Mouse (Mus musculus) left cerebral cortex, postnatal 14 days (tissue): ENCODE data around the gene Tmem266. TPM values are rescaled to one million over a fixed set of nuclear protein-coding genes. Genes with fewer than 3 reads are reported as not detected.
A peak's percentile ranks its signal among the peaks of the same experiment; 100 is the strongest.

Source experiments
- DNase-seq, 2 experiments: peaks; one replicate each; pipeline ENCODE4 v3.0.0; 2021 to 2022; ENCODE audit warnings: low spot score in 2 of 2, mixed read lengths in 1 of 2
- intact Hi-C: fragments of 180-260 bp; cut with DNase I; formaldehyde crosslinking; loops from one replicate; pipeline ENCODE4 v1.15.1; 2025
- total RNA-seq, 2 experiments: library from RNA; stranded (reverse); gene quantifications; 2 replicates each; pipeline ENCODE4 v1.2.3; 2021

Gene Tmem266
- total RNA-seq, 2 experiments from 2014 or later: 9.5 to 10.5 TPM

DNA sequence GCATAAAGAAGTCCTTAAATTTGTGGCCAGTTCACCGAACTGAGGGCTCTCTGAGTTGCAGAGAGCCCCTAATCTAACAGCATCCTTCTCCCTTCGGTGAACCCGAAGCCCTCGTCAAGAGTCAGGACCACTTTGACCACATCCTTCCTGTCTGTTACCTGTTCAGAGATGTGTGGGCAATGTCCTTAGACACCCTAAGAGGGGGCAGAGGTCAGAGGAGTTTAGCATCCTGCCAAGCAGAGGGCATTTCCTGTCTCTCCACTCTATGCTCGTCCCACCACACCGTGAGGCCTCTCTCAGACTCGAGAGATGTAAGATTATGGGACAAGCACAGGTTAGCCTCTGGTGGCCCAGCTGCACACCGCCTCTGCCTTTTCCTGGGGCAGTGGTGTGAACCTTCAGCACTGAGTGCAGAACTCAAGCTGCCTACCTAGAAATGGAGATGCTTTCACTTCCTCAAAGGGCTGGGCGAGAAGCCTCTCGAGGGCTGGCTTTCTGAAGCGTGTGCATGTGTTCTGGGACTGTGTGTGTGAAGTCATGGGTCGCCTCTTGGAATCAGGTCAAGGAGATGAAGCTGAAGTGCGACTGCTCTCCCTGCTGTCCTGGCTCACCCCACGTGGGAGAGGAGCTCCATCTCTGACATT is 61.3 kb downstream of the Tmem266 start:
- intact Hi-C loops: no loop called here

DNA sequence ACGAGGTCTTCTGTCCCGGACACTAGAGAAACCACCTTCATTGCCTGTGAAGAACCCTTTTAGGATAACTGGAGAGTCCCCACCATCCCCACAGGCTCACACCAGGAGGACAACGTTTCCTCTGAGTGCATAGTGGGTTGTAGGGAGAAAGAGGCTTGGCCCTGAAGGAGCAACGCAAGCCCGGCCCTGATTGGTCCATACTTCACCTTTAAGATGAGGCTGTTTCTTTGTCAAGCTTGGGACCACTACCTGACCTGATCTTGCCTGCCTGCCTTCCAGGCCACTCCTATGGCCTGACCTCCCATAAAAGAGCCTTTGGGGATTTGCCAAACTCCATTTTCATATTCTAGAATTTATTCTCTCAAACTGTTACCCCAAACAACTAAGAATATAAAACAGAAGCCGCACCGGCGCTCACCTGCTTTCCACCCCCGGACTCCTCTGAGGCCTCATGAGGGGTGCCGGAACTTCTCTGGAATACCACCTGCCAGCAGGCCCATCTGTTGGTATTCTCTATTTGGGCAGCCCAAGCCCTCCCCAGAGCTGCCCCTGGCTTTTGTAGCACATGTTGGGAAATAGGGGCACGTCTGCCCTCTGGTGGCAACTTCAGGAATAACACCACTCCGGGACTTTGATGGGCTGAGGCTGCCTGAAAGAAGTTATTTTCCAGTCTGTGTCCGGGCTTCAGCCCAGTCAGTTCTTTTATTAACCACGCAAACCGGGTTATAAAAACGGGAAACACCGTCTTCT is 65.4 kb downstream of the Tmem266 start:
- intact Hi-C loops: loop anchor here (1.0 to 10.0 kb wide), 3 partner anchors 67 to 247 kb away; partner anchors contain the start of gene Ube2q2
- DNase-seq: peak; percentile 88

More for the DNA sequence above, 61.3 kb downstream of the Tmem266 start:
- no peak for DNase-seq

DNA sequence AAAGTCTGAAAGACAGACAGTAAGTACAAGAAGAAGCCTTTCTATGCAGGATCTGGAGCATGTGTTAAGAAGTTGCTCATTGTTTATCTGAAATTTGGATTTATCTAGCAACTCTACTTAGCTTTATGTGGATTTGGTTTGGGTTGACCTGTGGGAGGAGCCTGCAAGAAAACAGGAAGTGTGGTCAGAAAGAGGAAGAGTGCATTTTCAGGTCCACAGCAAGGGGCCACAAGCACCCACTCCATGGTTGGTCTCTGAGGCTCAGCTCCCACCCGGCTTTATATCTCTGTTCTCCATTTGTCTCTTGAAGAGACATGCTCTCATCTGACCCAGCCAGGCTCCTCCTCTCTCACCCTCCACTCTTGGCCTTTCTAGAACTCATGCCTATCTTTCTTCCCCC is 68.9 kb downstream of the Tmem266 start:
- intact Hi-C loops: loop anchor here (10.0 kb wide), 2 partner anchors 161 to 251 kb away; partner anchors contain the start of gene Ube2q2
- no peak for DNase-seq

DNA sequence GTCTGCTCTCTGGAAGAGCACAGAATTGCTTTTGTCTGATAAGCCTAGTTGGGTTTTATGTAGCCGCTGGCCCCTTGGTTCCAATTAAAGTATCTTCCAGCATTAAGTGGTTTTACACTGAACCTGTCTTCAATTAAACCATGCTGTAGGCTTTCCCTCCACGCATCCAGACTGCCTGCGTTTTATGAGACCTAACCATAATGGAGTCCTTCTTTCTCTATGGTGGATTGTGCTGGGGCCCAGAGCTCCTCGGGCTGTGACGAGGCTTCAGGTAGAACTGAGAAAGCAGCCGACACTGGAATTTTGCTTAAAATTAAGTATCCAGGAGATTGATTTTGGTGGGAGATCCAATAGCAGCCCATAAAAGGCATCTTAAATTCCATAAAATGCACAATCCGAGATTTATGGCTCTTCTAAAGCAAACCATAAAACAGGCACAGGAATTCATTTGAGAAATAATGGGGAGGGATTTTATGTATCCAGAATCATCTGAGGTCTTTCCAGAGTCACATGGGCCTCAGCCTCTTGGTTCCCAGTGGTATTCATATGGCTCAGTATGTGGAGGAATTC is 72.4 kb downstream of the Tmem266 start:
- intact Hi-C loops: loop anchor here (10.0 kb wide), 2 partner anchors 164 to 254 kb away; partner anchors contain the start of gene Ube2q2
- no peak for DNase-seq

DNA sequence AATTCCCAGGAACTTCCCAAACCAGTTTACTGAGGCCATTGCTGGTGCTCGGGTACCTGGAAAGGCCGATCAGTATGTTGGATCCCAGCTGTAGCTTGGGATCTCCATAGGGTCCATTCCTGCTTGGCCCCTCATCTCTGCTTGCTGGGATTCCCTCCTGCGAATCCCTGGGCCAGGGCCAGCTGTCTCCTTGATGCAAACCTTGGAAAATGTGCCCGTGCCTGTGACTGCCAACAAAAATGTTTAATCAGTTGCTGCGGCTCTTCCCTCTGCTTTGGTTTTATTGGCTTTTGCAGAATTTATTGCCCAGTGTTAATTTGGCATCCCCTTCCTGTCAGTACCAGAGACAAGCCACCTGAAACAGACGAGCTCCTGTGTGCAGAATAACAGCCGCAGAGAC is 75.6 kb downstream of the Tmem266 start:
- intact Hi-C loops: no loop called here
- DNase-seq: no peak

DNA sequence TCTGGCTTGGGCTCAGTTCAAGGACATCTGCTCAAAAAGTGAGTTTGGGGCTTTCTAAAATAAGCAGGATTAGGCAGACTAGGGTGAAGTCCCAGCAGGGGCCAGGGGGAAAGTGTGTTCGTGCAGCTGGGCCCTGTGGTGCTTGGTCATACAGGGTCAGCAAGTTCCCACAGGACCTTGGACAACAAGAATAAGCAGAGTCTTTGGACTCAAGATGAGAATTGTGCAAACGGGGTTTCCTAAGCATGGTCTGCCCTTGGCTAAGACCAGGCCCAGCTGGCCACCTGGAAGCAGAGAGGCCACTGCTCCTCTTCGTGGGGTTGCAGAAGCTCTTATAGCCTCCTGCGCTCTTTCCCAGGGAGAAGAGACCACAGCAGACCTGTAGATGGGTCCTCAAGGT is 77.5 kb downstream of the Tmem266 start:
- intact Hi-C loops: no loop called here
- no peak for DNase-seq

DNA sequence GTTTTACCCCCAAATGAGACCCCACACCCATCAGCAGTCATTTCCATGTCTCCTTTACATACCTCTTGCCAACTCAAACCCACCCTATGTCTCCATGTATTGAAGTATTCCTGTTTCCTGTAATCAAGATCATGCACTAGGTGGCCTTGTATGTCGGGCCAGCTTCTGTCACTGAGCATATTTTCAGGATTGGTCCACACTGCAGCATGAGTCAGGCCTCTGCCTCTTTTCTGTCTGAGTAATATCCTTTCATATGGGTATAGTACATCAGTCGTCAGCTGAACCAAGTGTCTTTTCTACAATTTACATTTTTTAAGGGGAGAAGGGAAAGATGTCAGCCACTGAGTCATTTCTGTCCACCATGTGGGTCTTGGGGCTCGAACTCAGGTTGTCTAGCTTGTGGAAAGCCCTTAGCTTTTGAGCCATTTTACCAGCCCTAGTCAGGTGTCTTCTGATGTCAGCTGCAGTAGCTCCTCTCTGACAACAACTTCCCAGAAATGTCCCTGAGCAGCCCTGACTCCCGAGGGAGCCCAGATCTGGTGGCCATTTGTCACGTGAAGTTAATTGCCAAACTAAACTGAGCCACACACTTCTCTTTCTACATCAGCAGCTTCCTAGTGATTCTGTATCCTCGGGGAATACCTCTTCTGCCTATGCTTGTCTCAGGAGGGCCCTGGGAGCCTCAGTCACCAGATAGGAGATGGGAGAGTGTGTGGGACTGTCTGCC is 78.4 kb downstream of the Tmem266 start:
- DNase-seq: no peak
- intact Hi-C loops: no loop called here

DNA sequence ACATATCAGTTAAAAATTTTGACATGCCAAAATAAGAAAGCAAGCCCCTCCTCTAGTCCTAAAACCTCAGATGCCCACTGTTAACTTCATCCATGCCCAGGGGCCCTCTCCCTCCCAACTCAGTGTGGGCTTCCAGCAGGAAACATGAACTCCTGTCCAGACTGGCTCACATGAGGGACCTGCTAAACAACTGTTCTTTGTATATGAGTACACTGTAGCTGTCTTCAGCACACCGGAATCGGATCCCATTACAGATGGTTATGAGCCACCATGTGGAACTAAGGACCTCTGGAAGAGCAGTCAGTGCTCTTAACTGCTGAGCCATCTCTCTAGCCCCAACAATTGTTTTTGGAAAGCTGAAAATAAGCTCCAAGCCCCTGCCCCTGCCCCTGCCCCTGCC is 80.1 kb downstream of the Tmem266 start:
- no peak for DNase-seq
- intact Hi-C loops: no loop called here

DNA sequence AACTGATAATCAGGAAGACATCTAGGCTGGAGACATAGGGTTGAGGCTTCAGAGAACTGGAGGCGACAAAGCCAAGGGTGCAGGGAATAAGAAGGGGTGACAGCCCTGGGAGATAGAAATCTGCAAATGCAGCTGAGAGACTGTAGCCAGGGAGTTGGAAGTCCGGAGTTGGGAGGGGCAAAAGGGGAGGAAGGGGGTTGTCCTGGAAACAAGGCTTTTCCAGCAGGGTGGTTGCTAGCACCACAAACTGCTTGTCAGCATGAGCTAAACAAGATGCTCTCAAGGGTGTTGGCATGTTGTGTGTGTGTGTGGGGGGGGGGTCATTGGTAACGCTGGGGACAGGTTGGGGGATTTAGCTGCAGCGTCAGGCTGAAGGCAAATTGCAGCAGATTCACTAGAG is 82.1 kb downstream of the Tmem266 start:
- intact Hi-C loops: no loop called here
- DNase-seq: peak in 1 of 2 experiments; percentile 37

DNA sequence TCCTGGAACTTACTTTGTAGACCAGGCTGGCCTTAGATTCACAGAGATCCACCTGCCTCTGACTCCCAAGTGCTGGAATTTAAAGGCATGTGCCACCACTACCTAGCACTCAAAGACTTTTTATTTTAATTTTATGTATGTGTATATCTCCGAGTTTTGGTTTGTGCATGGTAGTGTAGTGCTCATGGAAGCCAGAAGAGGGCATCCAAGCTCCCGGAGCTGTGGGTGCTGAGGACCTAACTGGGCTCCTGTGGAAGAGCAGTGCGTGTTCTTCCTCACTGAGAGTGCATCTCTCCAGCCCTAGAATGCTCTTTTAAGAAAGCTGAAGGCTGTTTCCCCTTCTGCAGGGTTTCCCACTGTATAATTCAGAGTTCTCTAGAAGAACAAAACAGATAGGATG is 83.1 kb downstream of the Tmem266 start:
- no peak for DNase-seq
- intact Hi-C loops: no loop called here

DNA sequence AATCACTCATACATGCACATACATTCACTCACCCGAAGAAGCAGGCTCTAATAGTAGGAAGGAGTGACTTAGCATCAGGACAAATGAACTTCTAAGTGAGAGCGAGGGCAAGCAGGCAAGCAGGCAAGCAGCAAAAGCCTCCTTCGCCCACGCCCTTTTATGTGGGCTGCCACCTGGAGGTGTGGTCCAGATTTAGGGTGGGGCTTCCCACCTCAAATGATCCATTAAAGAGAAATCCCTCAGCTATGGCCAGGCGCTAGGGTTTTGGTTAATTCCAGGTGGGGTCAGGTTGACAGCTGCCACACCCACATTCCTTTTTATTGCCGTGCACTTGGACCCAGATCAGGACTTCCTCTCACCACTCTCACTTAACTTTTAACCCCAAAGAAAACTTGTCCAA is 83.7 kb downstream of the Tmem266 start:
- DNase-seq: no peak
- intact Hi-C loops: no loop called here

DNA sequence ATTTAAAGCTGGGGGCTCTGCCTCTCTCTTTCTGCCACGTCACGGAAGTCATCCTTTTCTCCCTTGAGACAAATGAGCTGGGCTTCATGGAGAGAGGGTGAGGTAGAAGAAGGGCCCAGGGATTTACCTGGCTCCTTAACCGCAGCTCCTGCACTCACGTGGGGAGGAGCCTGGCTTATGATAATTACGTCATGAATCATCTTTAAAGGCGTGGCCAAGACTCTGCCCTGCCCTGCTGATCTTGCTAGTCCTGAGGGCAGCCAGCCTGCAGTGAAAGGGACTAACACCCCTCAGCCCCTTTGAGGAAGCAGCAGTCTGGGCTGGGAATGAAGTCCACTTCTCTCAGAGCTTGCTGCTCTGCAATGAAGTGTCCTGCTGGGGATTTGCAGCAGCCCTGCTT is 84.4 kb downstream of the Tmem266 start:
- no peak for DNase-seq
- intact Hi-C loops: no loop called here

DNA sequence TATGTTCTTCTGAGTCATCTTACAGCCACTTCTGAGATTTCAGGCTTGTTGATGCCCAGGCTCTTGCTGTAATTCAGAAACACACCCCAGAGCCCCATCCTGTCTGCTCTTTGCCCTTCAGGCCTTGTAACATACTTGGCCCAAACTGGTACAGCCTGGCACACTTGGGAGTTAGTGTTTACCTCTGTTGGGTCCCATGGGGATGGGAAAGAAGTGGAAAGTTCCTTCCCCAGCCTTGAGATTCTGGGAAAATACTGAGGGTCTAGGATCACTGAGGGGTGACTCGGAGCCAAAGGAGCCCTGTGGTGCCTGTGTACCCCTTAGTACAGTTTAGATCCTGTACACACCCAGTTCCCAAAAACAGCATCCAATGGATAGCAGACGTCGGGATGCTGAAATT is 95.1 kb downstream of the Tmem266 start:
- intact Hi-C loops: no loop called here

DNA sequence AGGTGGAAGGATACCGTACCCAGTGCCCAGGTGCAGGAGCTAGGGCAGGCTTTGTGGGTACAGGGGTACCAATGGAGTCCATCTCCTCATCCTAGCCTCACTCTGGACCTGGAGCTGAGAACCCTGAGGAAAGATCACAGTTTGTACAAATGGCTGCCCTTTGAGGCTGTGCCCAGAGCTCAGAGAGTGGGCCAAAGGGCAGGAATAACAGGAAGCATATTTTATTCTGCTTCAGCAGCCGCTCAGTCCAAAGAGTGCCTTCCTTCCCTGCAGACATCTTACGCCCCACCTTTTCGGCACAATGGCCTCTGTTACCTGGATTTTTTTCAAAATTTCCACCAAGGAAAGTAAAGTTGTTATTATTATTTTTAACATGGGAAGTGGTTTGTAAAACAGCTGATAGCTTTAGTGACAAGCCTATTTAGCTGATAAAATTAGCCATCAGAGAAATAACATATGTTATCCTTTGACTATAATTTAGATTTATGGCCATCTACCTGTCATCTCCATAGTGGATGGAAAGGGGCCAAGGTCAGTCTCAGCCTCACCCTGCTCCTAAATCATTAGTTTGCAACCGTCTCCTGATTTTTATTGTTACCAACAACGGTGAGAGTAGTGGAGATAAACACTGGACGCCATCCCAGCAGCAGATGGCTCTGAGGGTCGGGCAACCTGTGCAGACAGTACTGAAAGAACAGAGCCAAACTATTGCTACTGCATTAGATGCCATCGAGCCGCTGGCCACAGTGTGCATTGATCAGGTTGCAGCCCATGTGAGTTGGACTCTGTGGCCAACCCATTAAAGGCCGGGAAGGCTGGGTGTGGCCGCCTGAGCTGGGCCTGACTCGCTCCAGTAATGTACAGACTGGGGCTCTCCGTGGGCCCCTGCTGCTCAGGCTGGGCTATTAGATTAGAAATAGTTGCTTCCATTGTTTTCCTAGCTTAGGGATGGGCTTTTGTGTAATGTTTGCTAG is 97.0 kb downstream of the Tmem266 start:
- intact Hi-C loops: no loop called here
- DNase-seq: no peak

More for the DNA sequence above, 95.1 kb downstream of the Tmem266 start:
- no peak for DNase-seq

DNA sequence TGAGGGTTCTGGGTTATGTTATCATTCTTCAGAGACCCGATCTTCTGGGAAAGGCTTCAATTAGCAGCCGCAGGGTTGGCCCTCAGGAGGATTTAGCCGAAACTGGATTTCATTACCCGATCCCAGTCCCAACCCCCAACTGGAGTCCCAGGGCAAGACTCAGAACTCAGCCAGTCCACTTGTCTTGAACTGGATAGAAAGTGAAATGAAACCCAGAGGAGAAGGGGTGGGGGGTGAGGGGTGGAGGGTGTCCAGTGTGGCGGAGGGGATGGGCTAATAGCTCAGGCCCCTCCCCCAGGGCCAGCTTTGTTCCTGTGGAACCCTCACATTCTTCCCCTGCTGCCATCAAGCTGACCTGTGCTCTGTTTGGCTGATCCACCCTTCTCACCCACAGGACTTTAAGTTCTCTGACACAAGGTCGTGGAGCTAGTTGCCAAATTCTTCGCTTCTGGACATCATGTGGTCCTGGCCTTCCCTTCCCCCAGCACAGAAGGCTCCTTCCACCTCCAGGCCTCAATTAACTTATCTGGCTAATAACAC is 98.6 kb downstream of the Tmem266 start:
- intact Hi-C loops: loop anchor here (5.0 kb wide), 2 partner anchors 112 to 492 kb away; partner anchors contain the start of gene Isl2
- DNase-seq: no peak

DNA sequence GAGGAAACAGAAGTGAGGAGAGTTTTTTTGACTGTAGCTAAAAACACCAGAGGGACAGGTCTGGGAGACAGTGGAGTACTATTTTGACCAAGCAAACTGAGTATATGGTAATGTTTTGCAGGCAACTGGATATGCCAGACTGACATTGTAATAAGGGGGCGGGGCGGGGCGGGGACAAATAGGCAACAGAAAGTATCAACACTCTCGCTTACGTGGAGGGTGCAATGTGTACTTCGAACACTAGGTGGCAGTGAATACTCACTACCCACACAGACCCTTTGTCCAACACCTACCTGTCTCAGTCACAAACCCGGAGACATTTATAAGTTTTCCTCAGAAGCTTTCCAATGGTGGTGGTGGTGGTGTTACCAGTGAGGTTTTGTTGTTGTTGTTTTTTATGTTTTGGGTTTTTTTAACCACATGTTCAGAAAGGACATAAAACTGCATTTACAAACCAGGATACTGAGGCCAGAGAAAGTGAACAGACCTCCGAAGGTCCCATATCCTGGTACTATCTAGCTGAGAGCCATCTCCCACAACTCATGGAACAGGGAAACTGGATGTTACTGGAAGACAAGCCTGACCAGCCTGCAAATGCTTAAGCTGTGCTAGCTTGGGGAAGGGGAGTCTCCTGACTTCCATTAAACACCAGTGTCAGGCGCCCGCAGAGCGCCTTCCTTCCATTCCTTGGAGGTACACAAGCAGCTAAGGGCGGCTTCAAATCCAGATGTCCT is 102.7 kb downstream of the Tmem266 start:
- intact Hi-C loops: loop anchor here (5.0 kb wide), 2 partner anchors 108 to 488 kb away; partner anchors contain the start of gene Isl2
- peak; percentile 79 to 81 for DNase-seq

DNA sequence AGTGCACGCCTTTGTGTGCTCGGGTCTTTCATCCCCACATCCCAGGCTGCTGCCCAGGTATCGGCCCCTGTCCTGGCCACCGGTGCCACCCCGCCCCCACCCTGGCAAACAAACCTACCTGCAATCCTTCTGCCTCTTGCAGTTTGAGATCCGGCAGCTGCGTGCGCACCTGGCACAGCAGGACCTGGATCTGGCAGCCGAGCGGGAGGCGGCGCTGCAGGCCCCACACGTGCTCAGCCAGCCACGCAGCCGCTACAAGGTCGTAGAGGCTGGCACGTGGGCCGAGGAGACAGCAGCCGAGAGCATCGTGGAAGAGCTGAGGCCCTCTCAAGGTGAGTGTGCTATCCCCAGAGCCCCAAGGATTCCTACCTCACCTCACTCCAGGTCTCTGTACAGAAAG is 103.4 kb downstream of the Tmem266 start:
- DNase-seq: no peak
- intact Hi-C loops: no loop called here
